Mouse (Mus musculus): ENCODE results near the gene Dut. TPM values are rescaled to one million over a fixed set of nuclear protein-coding genes. Genes with fewer than 3 reads are reported as not detected.

Dut gene
- polyA plus RNA-seq, 1 experiment from 2014 or later = 121 TPM

DNA sequence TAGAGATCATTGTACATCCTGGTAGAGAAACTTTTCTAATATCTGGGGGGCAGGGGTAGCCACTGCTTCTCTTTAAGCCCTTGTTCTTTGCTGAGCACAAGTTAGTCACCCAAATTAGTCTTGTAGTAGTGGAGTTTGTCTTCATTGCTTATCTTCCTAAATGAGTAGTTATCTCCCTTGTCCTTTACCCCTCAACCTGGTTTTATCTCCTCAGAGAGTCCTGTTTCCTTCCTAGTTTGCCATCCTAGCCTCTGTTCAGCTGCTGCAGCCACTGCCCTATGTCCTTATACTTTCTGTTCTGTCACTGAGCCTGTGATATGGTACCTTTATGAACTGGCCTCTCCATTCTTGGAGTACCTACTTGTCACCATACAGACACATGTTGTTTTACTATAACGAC lies 25.3 kb upstream of the Dut start:
- WGBS = 71% methylated on average over 1 of the region's 1 CpGs
- Histone ChIP-seq H3K9me3 (ENCODE audit: control insufficient read depth, low read length) (no peaks in the 10 kb centered on the region), H3K9ac (ENCODE audit: low read length) (no peak overlapping the region), H3K4me3 (ENCODE audit: control insufficient read depth in 1 of 2, insufficient read depth in 1 of 2, low read depth in 1 of 2, low read length in 2 of 2) (no peak overlapping the region), H3K36me3 (ENCODE audit: control insufficient read depth, insufficient read depth, low read length) (no peaks in the 10 kb centered on the region), H3K27ac (replicated peaks in 1 of 2; ENCODE audit: control insufficient read depth in 1 of 2, insufficient read depth in 1 of 2, low read depth in 2 of 2, low read length in 2 of 2) (no peak overlapping the region), H3K4me2 (ENCODE audit: low read length) (no peak overlapping the region), H3K27me3 (ENCODE audit: control insufficient read depth, insufficient read depth, low read length) (no peaks in the 10 kb centered on the region), H3K4me1 (ENCODE audit: control insufficient read depth in 2 of 2, insufficient read depth in 2 of 2, low read length in 2 of 2) (0 out of 4 replicates have a peak, but pooled peaks cover 0 to 5% of the 10 kb centered on the region in 2 experiments)
- no peak for ATAC-seq (ENCODE audit: insufficient number of reproducible peaks, insufficient read depth, low FRiP score, low read depth)

DNA sequence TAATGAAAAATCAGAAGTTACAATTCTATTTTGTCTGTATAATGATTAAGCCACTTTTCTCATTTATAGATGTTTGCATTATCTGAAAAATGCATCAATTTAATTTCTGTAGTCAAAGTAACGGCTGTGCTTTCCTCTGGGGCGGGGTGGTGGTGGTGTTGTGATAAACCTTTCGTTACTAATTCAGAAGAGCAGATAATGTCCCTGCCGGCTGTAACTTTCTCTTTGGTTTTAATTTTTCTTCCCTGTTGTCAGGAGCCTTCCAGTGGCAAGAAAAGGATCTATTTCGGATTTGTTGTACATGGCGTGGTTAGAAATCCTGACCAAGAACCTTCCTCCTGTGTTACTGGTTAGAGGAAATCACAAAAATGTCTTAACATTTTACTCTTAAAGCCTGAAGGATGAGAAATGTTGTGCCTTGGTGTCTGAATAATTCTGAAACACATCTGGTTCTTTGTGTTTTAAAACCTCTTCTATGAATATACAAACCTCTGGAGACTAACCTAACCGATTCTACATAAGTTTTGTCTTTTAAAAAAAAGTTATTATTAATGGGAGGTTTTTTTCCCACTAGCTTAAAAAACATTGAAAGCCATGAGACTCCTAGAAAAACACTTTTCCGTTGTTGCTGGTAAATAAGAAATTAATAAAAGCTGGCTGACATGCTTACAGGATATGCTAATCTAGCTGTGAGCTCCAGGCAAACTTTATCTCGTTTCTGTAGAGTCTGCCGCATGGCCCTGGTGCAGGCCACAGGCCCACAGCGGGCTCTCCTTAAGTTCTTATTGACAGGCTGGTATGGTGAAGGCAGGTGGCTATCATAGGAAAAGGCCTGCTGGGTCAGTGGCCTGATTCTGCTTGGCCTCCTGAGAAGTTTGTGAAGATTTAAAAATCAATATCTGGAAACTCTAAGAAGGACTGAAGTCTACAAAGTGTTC lies 18.2 kb upstream of the Dut start:
- Histone ChIP-seq H3K27me3 (ENCODE audit: control insufficient read depth, insufficient read depth, low read length) (no peaks in the 10 kb centered on the region), H3K36me3 (ENCODE audit: control insufficient read depth, insufficient read depth, low read length) (no peaks in the 10 kb centered on the region), H3K4me3 (ENCODE audit: control insufficient read depth in 1 of 2, insufficient read depth in 1 of 2, low read depth in 1 of 2, low read length in 2 of 2) (no peak overlapping the region), H3K4me2 (ENCODE audit: low read length) (no peak overlapping the region), H3K4me1 (ENCODE audit: control insufficient read depth in 2 of 2, insufficient read depth in 2 of 2, low read length in 2 of 2) (peaks cover 0 to 3% of the 10 kb centered on the region in 2 experiments; a peak in 1 of 4 replicates), H3K9ac (ENCODE audit: low read length) (no peak overlapping the region; the same call in 1 of the 2 replicates), H3K9me3 (ENCODE audit: control insufficient read depth, low read length) (no peaks in the 10 kb centered on the region), H3K27ac (replicated peaks in 1 of 2; ENCODE audit: control insufficient read depth in 1 of 2, insufficient read depth in 1 of 2, low read depth in 2 of 2, low read length in 2 of 2) (no peak overlapping the region)
- no peak for ATAC-seq (ENCODE audit: insufficient number of reproducible peaks, insufficient read depth, low FRiP score, low read depth)
- WGBS = 48% methylated on average over 11 of the region's 11 CpGs

DNA sequence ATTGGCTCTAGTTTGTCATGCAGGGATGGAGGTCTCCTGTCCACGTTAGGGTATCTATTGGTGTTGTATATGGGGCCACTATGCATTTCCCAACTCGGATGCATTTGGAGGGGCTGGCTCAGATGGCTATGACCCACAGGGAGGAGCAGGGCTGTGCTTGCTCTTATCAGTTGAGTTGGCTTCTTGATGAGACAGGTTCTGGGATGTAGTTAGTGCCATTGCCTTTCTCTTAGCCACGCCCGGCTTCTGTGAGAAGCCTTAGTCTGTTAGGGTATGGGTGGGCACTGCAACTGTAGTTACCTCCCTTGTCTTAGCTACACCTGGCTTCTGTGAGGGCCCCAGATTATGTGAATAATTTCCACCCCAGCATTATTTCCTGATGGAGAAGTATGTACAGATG lies 14.8 kb upstream of the Dut start:
- Histone ChIP-seq H3K4me2 (ENCODE audit: low read length) (no peak overlapping the region), H3K27ac (replicated peaks in 1 of 2; ENCODE audit: control insufficient read depth in 1 of 2, insufficient read depth in 1 of 2, low read depth in 2 of 2, low read length in 2 of 2) (no peak overlapping the region), H3K9ac (ENCODE audit: low read length) (no peak overlapping the region), H3K27me3 (ENCODE audit: control insufficient read depth, insufficient read depth, low read length) (no peaks in the 10 kb centered on the region), H3K4me1 (ENCODE audit: control insufficient read depth in 2 of 2, insufficient read depth in 2 of 2, low read length in 2 of 2) (peaks cover 3 to 4% of the 10 kb centered on the region in 2 experiments; a peak in 2 of 4 replicates), H3K36me3 (ENCODE audit: control insufficient read depth, insufficient read depth, low read length) (no peaks in the 10 kb centered on the region), H3K4me3 (ENCODE audit: control insufficient read depth in 1 of 2, insufficient read depth in 1 of 2, low read depth in 1 of 2, low read length in 2 of 2) (no peak overlapping the region), H3K9me3 (ENCODE audit: control insufficient read depth, low read length) (no peaks in the 10 kb centered on the region)
- WGBS = 87% methylated on average over 4 of the region's 4 CpGs
- no peak for ATAC-seq (ENCODE audit: insufficient number of reproducible peaks, insufficient read depth, low FRiP score, low read depth)

DNA sequence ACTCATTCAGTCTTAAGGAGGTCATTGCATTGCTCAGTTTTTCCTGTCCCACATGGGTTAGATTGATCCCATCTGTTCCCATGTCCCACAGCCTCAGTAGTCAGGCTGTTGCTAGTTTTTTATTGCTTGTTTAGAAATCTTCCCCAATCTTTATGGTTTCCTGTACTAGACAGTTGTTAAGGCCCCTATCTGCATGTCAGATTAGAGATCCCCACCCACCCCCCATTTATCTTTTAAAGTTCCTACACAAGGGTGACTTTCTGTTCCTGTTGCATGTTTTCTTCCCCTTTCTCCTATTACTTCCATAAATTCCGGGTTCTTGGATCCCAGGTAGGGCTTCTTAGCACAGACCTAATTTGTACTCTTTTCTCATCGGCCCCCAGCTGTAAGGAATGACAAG lies 13.5 kb upstream of the Dut start:
- H3K4me1 ChIP-seq (ENCODE audit: control insufficient read depth in 2 of 2, insufficient read depth in 2 of 2, low read length in 2 of 2) = peaks cover 3 to 4% of the 10 kb centered on the region in 2 experiments; a peak in 2 of 4 replicates
- no peaks in the 10 kb centered on the region for H3K36me3 ChIP-seq (ENCODE audit: control insufficient read depth, insufficient read depth, low read length)
- ATAC-seq (ENCODE audit: insufficient number of reproducible peaks, insufficient read depth, low FRiP score, low read depth) = no peak
- H3K4me2 ChIP-seq (ENCODE audit: low read length) = no peak overlapping the region
- H3K4me3 ChIP-seq (ENCODE audit: control insufficient read depth in 1 of 2, insufficient read depth in 1 of 2, low read depth in 1 of 2, low read length in 2 of 2) = no peak overlapping the region
- H3K9me3 ChIP-seq (ENCODE audit: control insufficient read depth, low read length) = no peaks in the 10 kb centered on the region
- H3K27ac ChIP-seq (replicated peaks in 1 of 2; ENCODE audit: control insufficient read depth in 1 of 2, insufficient read depth in 1 of 2, low read depth in 2 of 2, low read length in 2 of 2) = no peak overlapping the region
- WGBS = 74% methylated on average over 2 of the region's 2 CpGs
- H3K9ac ChIP-seq (ENCODE audit: low read length) = no peak overlapping the region
- H3K27me3 ChIP-seq (ENCODE audit: control insufficient read depth, insufficient read depth, low read length) = no peaks in the 10 kb centered on the region

DNA sequence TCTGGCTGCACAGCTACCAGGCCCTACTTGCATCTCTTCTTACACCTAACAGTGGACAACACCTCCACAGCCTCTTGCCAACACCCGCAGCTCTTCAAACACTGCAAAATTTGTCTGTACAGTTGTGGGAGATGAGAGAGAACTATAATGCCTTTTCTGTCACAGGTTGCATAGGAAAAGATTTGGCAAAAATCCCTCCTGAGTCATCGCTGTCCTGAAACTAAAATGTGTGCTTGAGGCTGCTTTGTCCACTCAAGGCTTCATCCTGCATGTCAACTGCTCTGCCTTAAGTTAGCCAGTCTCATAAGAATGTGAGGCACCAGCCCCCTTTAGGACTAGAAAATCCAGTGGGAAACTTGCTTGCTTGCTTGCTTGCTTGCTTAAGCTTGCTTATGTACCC lies 12.9 kb upstream of the Dut start:
- Histone ChIP-seq H3K4me3 (ENCODE audit: control insufficient read depth in 1 of 2, insufficient read depth in 1 of 2, low read depth in 1 of 2, low read length in 2 of 2) (no peak overlapping the region), H3K4me2 (ENCODE audit: low read length) (no peak overlapping the region), H3K9me3 (ENCODE audit: control insufficient read depth, low read length) (no peaks in the 10 kb centered on the region), H3K27ac (replicated peaks in 1 of 2; ENCODE audit: control insufficient read depth in 1 of 2, insufficient read depth in 1 of 2, low read depth in 2 of 2, low read length in 2 of 2) (no peak overlapping the region), H3K27me3 (ENCODE audit: control insufficient read depth, insufficient read depth, low read length) (no peaks in the 10 kb centered on the region), H3K9ac (ENCODE audit: low read length) (no peak overlapping the region; the same call in 1 of the 2 replicates), H3K4me1 (ENCODE audit: control insufficient read depth in 2 of 2, insufficient read depth in 2 of 2, low read length in 2 of 2) (peaks cover 3 to 4% of the 10 kb centered on the region in 2 experiments; a peak in 2 of 4 replicates), H3K36me3 (ENCODE audit: control insufficient read depth, insufficient read depth, low read length) (no peaks in the 10 kb centered on the region)
- ATAC-seq (ENCODE audit: insufficient number of reproducible peaks, insufficient read depth, low FRiP score, low read depth) = no peak
- 57% methylated on average over 2 of the region's 2 CpGs for WGBS

DNA sequence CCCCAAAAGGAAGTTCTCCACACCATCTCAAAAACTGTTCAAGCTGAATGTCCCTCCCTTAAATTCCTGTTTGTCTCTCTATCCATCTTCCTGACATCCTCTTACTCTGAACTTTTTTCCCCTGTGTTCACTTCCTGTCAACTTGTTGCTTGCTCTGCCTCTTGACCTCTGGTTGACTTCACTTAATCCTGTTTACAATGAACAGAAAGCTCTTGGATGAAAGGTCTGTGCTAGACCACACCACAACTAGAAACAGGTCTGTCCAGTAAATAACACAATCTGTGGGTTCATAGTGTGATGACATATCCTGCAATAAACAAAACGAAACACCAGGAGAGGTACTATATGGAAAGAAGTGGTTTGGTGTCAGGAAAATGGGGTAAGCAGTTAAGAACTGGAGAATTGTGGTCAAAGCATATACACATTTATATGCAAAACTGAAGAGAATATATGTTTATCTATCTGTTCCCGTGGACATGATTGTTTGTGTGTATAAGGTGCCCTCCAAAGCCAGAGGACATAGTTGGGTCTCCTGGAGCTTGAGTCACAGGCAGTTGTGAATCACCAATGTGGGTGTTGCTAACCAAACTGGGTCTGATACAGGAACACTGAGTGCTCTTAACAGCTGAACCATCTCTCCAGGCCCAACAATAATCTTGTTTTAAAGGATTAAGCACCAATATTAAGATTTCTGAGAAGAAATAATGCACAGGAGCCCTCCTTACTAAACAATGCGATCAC lies 1.3 kb upstream of the Dut start:
- H3K9me3 ChIP-seq (ENCODE audit: control insufficient read depth, low read length) = no peaks in the 10 kb centered on the region
- H3K36me3 ChIP-seq (ENCODE audit: control insufficient read depth, insufficient read depth, low read length) = peaks cover 16% of the 10 kb centered on the region
- H3K4me3 ChIP-seq (ENCODE audit: control insufficient read depth in 1 of 2, insufficient read depth in 1 of 2, low read depth in 1 of 2, low read length in 2 of 2) = no peak overlapping the region
- peaks cover 5 to 11% of the 10 kb centered on the region in 2 experiments; a peak in 3 of 4 replicates for H3K4me1 ChIP-seq (ENCODE audit: control insufficient read depth in 2 of 2, insufficient read depth in 2 of 2, low read length in 2 of 2)
- no peak overlapping the region for H3K4me2 ChIP-seq (ENCODE audit: low read length)
- ATAC-seq (ENCODE audit: insufficient number of reproducible peaks, insufficient read depth, low FRiP score, low read depth) = no peak
- H3K9ac ChIP-seq (ENCODE audit: low read length) = no peak overlapping the region
- no peaks in the 10 kb centered on the region for H3K27me3 ChIP-seq (ENCODE audit: control insufficient read depth, insufficient read depth, low read length)
- 93% methylated on average over 3 of the region's 3 CpGs for WGBS
- no peak overlapping the region; a peak in 1 of 4 replicates for H3K27ac ChIP-seq (replicated peaks in 1 of 2; ENCODE audit: control insufficient read depth in 1 of 2, insufficient read depth in 1 of 2, low read depth in 2 of 2, low read length in 2 of 2)

DNA sequence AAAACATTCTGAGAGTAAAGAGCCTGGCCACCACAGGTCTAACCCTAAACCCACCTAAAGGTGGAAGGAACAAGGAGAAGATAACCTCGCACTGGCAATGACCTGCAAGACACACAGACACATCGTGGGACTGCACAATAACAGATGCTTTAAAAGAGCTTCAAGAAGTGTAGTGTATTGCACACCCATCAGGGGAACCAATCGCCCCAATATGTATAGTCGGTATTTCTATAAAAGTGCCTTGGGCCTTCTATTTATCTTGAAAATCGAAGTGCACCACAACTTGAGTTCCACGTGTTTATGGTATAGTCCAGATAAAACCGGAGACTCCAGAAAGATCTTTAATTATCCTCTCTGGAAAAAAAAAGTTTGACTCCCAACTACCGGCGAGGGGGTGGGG lies 321 bp upstream of the Dut start:
- peaks cover 5 to 11% of the 10 kb centered on the region in 2 experiments; a peak in 3 of 4 replicates for H3K4me1 ChIP-seq (ENCODE audit: control insufficient read depth in 2 of 2, insufficient read depth in 2 of 2, low read length in 2 of 2)
- peak overlapping the region; percentile 22 to 88; a peak in 2 of 4 replicates for H3K27ac ChIP-seq (replicated peaks in 1 of 2; ENCODE audit: control insufficient read depth in 1 of 2, insufficient read depth in 1 of 2, low read depth in 2 of 2, low read length in 2 of 2)
- no peak for ATAC-seq (ENCODE audit: insufficient number of reproducible peaks, insufficient read depth, low FRiP score, low read depth)
- peak overlapping the region; percentile 75 for H3K4me2 ChIP-seq (ENCODE audit: low read length)
- WGBS = 13% methylated on average over 9 of the region's 9 CpGs
- H3K9ac ChIP-seq (ENCODE audit: low read length) = peak overlapping the region; percentile 87
- H3K36me3 ChIP-seq (ENCODE audit: control insufficient read depth, insufficient read depth, low read length) = peaks cover 26% of the 10 kb centered on the region
- H3K9me3 ChIP-seq (ENCODE audit: control insufficient read depth, low read length) = no peaks in the 10 kb centered on the region
- peak overlapping the region in 1 of 2 experiments; percentile 58; a peak in 2 of 4 replicates for H3K4me3 ChIP-seq (ENCODE audit: control insufficient read depth in 1 of 2, insufficient read depth in 1 of 2, low read depth in 1 of 2, low read length in 2 of 2)
- H3K27me3 ChIP-seq (ENCODE audit: control insufficient read depth, insufficient read depth, low read length) = no peaks in the 10 kb centered on the region
